Mouse (Mus musculus) embryonic facial prominence, embryonic 11.5 days (tissue): ENCODE measurements at regions not wholly inside any gene's neighbourhood (a gene's known extent, or its start where the extent isn't known, plus 50 kb on each side); places are given as distances from the start of the nearest gene placed in this dataset.
A peak's percentile ranks its signal among the peaks of the same experiment; 100 is the strongest.

ENCODE experiments used
- ATAC-seq: fragments of 200-750 bp; cut with Nextera tagmentation; replicated peaks from 2 replicates; pipeline ENCODE4 v1.8.0; 2017; ENCODE audit warnings: low read depth; ENCODE audit not compliant: insufficient number of reproducible peaks, low FRiP score, low TSS enrichment
- DNase-seq: peaks from one replicate; pipeline ENCODE4 v3.0.0-alpha.2; 2015; ENCODE audit warnings: low spot score
- H3K27ac ChIP-seq: fragments of 300-500 bp; sonication (generic); replicated peaks from 2 replicates; pipeline ENCODE4 v1.5.1; 2014; ENCODE audit warnings: mild to moderate bottlenecking, low read depth, low read length, control low read depth
- H3K27me3 ChIP-seq: fragments of 300-500 bp; sonication (generic); 2 replicates; pipeline ENCODE4 v1.6.1; 2014; ENCODE audit warnings: mild to moderate bottlenecking, low read length, moderate library complexity, mixed read lengths; ENCODE audit not compliant: control insufficient read depth, insufficient read depth
- H3K36me3 ChIP-seq: fragments of 300-500 bp; sonication (generic); replicated peaks from 2 replicates; pipeline ENCODE4 v1.6.1; 2014; ENCODE audit warnings: low read depth, mild to moderate bottlenecking, low read length, moderate library complexity, mixed read lengths; ENCODE audit not compliant: control insufficient read depth, insufficient read depth
- H3K4me1 ChIP-seq: fragments of 300-500 bp; sonication (generic); 2 replicates; pipeline ENCODE4 v1.6.1; 2014; ENCODE audit warnings: low read length, mixed read lengths; ENCODE audit not compliant: control insufficient read depth, insufficient read depth
- H3K4me2 ChIP-seq: fragments of 300-500 bp; sonication (generic); 2 replicates; pipeline ENCODE4 v1.6.1; 2014; ENCODE audit warnings: low read depth, mild to moderate bottlenecking, control low read depth, low read length, moderate library complexity
- H3K4me3 ChIP-seq: fragments of 300-500 bp; sonication (generic); 2 replicates; pipeline ENCODE4 v1.5.1; 2014; ENCODE audit warnings: low read depth, low read length, control low read depth
- H3K9ac ChIP-seq: fragments of 300-500 bp; sonication (generic); replicated peaks from 2 replicates; pipeline ENCODE4 v1.6.1; 2014; ENCODE audit warnings: mild to moderate bottlenecking, control low read depth, low read length
- H3K9me3 ChIP-seq: fragments of 300-500 bp; sonication (generic); replicated peaks from 2 replicates; pipeline ENCODE4 v1.6.1; 2016; ENCODE audit warnings: mild to moderate bottlenecking, low read length, inconsistent platforms, mixed read lengths; ENCODE audit not compliant: control insufficient read depth
- WGBS: fragments of 180-500 bp; shearing (Covaris S2); extraction: QIAGEN DNeasy Blood & Tissue Kit; methylation state at CpG from one replicate; pipeline ENCODE4 v1.1.7; 2014; 5-methylcytosine and 5-hydroxymethylcytosine counted together
- microRNA counts: library from miRNA; unstranded; fragments of <30 nt; microRNA quantifications from one replicate; lab custom pipeline; 2016
- microRNA-seq: library from miRNA; unstranded; fragments of <30 nt; microRNA quantifications from one replicate; pipeline ENCODE4, GENCODE M21; 2016; ENCODE audit warnings: borderline number of aligned reads

- DNase-seq (peak; percentile 96), ATAC-seq (peak; percentile 85)
- Histone ChIP-seq H3K27me3 (no peaks in the 10 kb centered on the region), H3K9me3 (no peaks in the 10 kb centered on the region), H3K9ac (peak overlapping the region; percentile 44), H3K36me3 (no peaks in the 10 kb centered on the region), H3K27ac (peak overlapping the region; percentile 93), H3K4me2 (no peak overlapping the region), H3K4me1 (peaks cover 12% of the 10 kb centered on the region), H3K4me3 (no peak overlapping the region)
- WGBS: 0% methylated on average over 7 of the region's 7 CpGs
Observed at GRCm38 (mm10) chr9:41212303-41212901, 50.9 kb upstream of the Ubash3b start.

- ATAC-seq: peak; percentile 27; the same call in 1 of the 2 replicates
- WGBS: 21% methylated on average over 10 of the region's 10 CpGs
- Histone ChIP-seq H3K4me2 (no peak overlapping the region), H3K27ac (peak overlapping the region; percentile 93), H3K9me3 (no peaks in the 10 kb centered on the region), H3K27me3 (no peaks in the 10 kb centered on the region), H3K9ac (peak overlapping the region; percentile 41), H3K4me3 (no peak overlapping the region; the same call in 1 of the 2 replicates), H3K4me1 (peaks cover 12% of the 10 kb centered on the region), H3K36me3 (no peaks in the 10 kb centered on the region)
- DNase-seq: no peak
Observed at GRCm38 (mm10) chr9:41211865-41212302, 50.4 kb upstream of the Ubash3b start.

MicroRNAs encoded in the stretch of these regions (microRNA counts, 519-probe panel; counts per million panel counts)
- 5,155 counts per million, percentile 88 among the panel's probes with 10 or more counts for microRNA mmu-miR-100 (lab: Ali Mortazavi, UCI)
- microRNA mmu-miR-125b-3p (lab: Ali Mortazavi, UCI): 3,293 counts per million, percentile 44 among the panel's probes with 10 or more counts

Small RNAs in the stretch of these regions (microRNA-seq; reads per million reads assigned to microRNA genes)
- gene Mir100 (15,405 reads per million, percentile 96 among the genes with 10 or more reads in this experiment), gene Mir125b-1 (3,184 reads per million, percentile 84 among the genes with 10 or more reads in this experiment), gene Mirlet7a-2 (102 reads per million, percentile 40 among the genes with 10 or more reads in this experiment)
